Comparison of ENCODE assay signal across 10 mouse cellular contexts in genomic region chr1:136130107-136130506, GRCm38 (mm10). TPM values are rescaled to one million over a fixed set of nuclear protein-coding genes. Genes with fewer than 3 reads are reported as not detected.
DNase-seq lines count a peak whose midpoint lies in the region; ATAC-seq and TF ChIP-seq lines count a peak whose summit lies in the region.
"Had no signal": no experiment of that assay in that cellular context is flagged by ENCODE, and none has a peak within 500 bp of the region (broad histone marks: within the 10 kb centered on the region; RNA-seq: fewer than 3 reads in every experiment).

No protein-coding gene starts in this region.

- no peak for TF ChIP-seq POLR2A in olfactory bulb, adult 2 months (IDR thresholded peaks at IDR 0.05; ENCODE audit: insufficient read depth, low read depth, low read length)

- ATAC-seq in stomach, embryonic 14.5 days (ENCODE audit: insufficient number of reproducible peaks, insufficient read depth, low FRiP score, low read depth), result no peak
- no peak for ATAC-seq in stomach, postnatal 0 days (ENCODE audit: low FRiP score, low TSS enrichment)
- ATAC-seq in intestine, postnatal 0 days, result no peak
- no peak for ATAC-seq in erythroblast, adult 5-6 weeks (replicated peaks; ENCODE audit: low FRiP score, poor library complexity, severe bottlenecking)

- H3K27ac ChIP-seq in stomach, embryonic 14.5 days (ENCODE audit: low read length), result no peak overlapping the region
- H3K27ac ChIP-seq in stomach, postnatal 0 days (replicated peaks), result no peak overlapping the region
- no peak overlapping the region; the same call in 1 of the 2 replicates for H3K27ac ChIP-seq in intestine, postnatal 0 days (ENCODE audit: low read depth, low read length)
- peak overlapping the region; percentile 66 for H3K27ac ChIP-seq in olfactory bulb, adult 2 months (ENCODE audit: insufficient read depth, low read depth, low read length)

- H3K36me3 ChIP-seq in stomach, embryonic 14.5 days (ENCODE audit: control insufficient read depth, insufficient read depth, low read length), result no peaks in the 10 kb centered on the region
- no peaks in the 10 kb centered on the region for H3K36me3 ChIP-seq in stomach, postnatal 0 days (ENCODE audit: control insufficient read depth, insufficient read depth, low read length)
- H3K36me3 ChIP-seq in intestine, postnatal 0 days (ENCODE audit: control insufficient read depth, insufficient read depth), result no peaks in the 10 kb centered on the region

- 0 out of 2 replicates have a peak overlapping the region, but pooled peaks have one; percentile 10 for H3K4me2 ChIP-seq in stomach, embryonic 14.5 days (replicated peaks; ENCODE audit: low read depth, low read length)
- H3K4me2 ChIP-seq in stomach, postnatal 0 days (replicated peaks; ENCODE audit: low read depth), result no peak overlapping the region
- peak overlapping the region; percentile 97; the same call in 1 of the 2 replicates for H3K4me2 ChIP-seq in intestine, postnatal 0 days (replicated peaks; ENCODE audit: low read depth)

- no peak for TF ChIP-seq CTCF in stomach, postnatal 0 days (IDR thresholded peaks at IDR 0.05; ENCODE audit: low read depth)
- TF ChIP-seq CTCF in intestine, postnatal 0 days (IDR thresholded peaks at IDR 0.05; ENCODE audit: low read depth), result no peak
- TF ChIP-seq CTCF in olfactory bulb, adult 2 months (IDR thresholded peaks at IDR 0.05; ENCODE audit: insufficient read depth, low read depth, low read length), result no peak

- peaks cover 54% of the 10 kb centered on the region for H3K4me1 ChIP-seq in stomach, embryonic 14.5 days (ENCODE audit: control insufficient read depth, insufficient read depth, low read length)
- H3K4me1 ChIP-seq in stomach, postnatal 0 days (replicated peaks; ENCODE audit: control insufficient read depth, insufficient read depth), result 0 out of 2 replicates have a peak, but pooled peaks cover 11% of the 10 kb centered on the region
- peaks cover 35% of the 10 kb centered on the region for H3K4me1 ChIP-seq in intestine, postnatal 0 days (replicated peaks; ENCODE audit: control insufficient read depth, insufficient read depth, low read length)
- peaks cover 50% of the 10 kb centered on the region for H3K4me1 ChIP-seq in olfactory bulb, adult 2 months (ENCODE audit: control insufficient read depth, insufficient read depth, low read length)

- no peak overlapping the region for H3K4me3 ChIP-seq in stomach, embryonic 14.5 days (ENCODE audit: low read depth, low read length)
- H3K4me3 ChIP-seq in stomach, postnatal 0 days (ENCODE audit: low read depth, low read length), result no peak overlapping the region
- no peak overlapping the region for H3K4me3 ChIP-seq in intestine, postnatal 0 days (ENCODE audit: low read depth, low read length)
- H3K4me3 ChIP-seq in olfactory bulb, adult 2 months (ENCODE audit: insufficient read depth, low read depth, low read length), result peak overlapping the region; percentile 93

- DNase-seq in cerebellum, postnatal 10 days, result peak; percentile 58 to 72
- no peak for DNase-seq in cerebellum, postnatal 36 days
- DNase-seq in stomach, postnatal 0 days (ENCODE audit: low spot score), result no peak
- no peak for DNase-seq in urinary bladder, postnatal 25 days (ENCODE audit: low spot score)
- DNase-seq: adrenal gland, postnatal 14 days; kidney, postnatal 10 days had no signal

- H3K9ac ChIP-seq in stomach, embryonic 14.5 days (replicated peaks; ENCODE audit: low read depth, low read length), result no peak overlapping the region
- no peak overlapping the region for H3K9ac ChIP-seq in stomach, postnatal 0 days (ENCODE audit: low read length)
- no peak overlapping the region for H3K9ac ChIP-seq in intestine, postnatal 0 days (ENCODE audit: low read depth, low read length)

- no peaks in the 10 kb centered on the region for H3K9me3 ChIP-seq in stomach, embryonic 14.5 days (ENCODE audit: control insufficient read depth, low read depth, low read length)
- H3K9me3 ChIP-seq in stomach, postnatal 0 days (ENCODE audit: control insufficient read depth, low read length), result no peaks in the 10 kb centered on the region
- H3K9me3 ChIP-seq in intestine, postnatal 0 days (ENCODE audit: control insufficient read depth), result no peaks in the 10 kb centered on the region

- no peak for TF ChIP-seq EP300 in stomach, postnatal 0 days (optimal IDR thresholded peaks at IDR 0.05)

- H3K27me3 ChIP-seq in stomach, embryonic 14.5 days (ENCODE audit: control insufficient read depth, insufficient read depth, low read length), result no peaks in the 10 kb centered on the region
- H3K27me3 ChIP-seq in stomach, postnatal 0 days (ENCODE audit: control insufficient read depth, insufficient read depth, low read length), result no peaks in the 10 kb centered on the region
- H3K27me3 ChIP-seq in intestine, postnatal 0 days (replicated peaks; ENCODE audit: control insufficient read depth, insufficient read depth, low read length), result no peaks in the 10 kb centered on the region

- WGBS in stomach, embryonic 14.5 days, result 37% methylated on average over 3 of the region's 3 CpGs
- 51% methylated on average over 3 of the region's 3 CpGs for WGBS in stomach, postnatal 0 days
- WGBS in intestine, postnatal 0 days, result 66% methylated on average over 3 of the region's 3 CpGs
- WGBS in olfactory bulb, adult 2 months, result 16% methylated on average over 3 of the region's 3 CpGs

RNA-seq across cellular contexts. Expression of gene Kif21b, which starts 1.1 kb away (rescaled TPM):
- polyA plus RNA-seq in stomach, embryonic 14.5 days (2014; fragmentation: Nextera tagmentation; extraction: Ambion mirVana), result 3.2 and 4.4 TPM in 2 replicates
- polyA plus RNA-seq in stomach, postnatal 0 days (2015; fragmentation: Nextera tagmentation; extraction: Ambion mirVana), result 0.29 and 0.36 TPM in 2 replicates
- 5.5 and 6.4 TPM in 2 replicates for polyA plus RNA-seq in intestine, postnatal 0 days (2015; fragmentation: Nextera tagmentation; extraction: Ambion mirVana)
- polyA plus RNA-seq in olfactory bulb, adult 2 months (2012; ENCODE audit: insufficient read depth, insufficient read length, low replicate concordance, missing spikeins), result 94.8 and 211 TPM in 2 replicates
- 7.7 and 12.9 TPM in 2 replicates for total RNA-seq in erythroblast, adult 5-6 weeks (2015; ENCODE audit: low replicate concordance)
- 5.4 and 8.5 TPM in 2 replicates for total RNA-seq in erythroblast, adult 5-6 weeks (2017; ENCODE audit: low replicate concordance)

Comparison
In these comparisons a context has a peak if more than half of its experiments do, and no peak if none do; other contexts are left out.
1. DNase-seq: peak in cerebellum, postnatal 10 days (2 of 2); none in cerebellum, postnatal 36 days (0 of 2), stomach, postnatal 0 days (single experiment) and urinary bladder, postnatal 25 days (single experiment).
2. RNA of gene Kif21b, which starts 1.1 kb away (polyA plus RNA-seq): 94.8 to 211 TPM in olfactory bulb, adult 2 months; 5.5 to 6.4 TPM in intestine, postnatal 0 days, 3.2 to 4.4 TPM in stomach, embryonic 14.5 days and 0.29 to 0.36 TPM in stomach, postnatal 0 days; every median in the first group is over 10 times any median in the second.